Mouse (Mus musculus) MEL (cell line): ENCODE results near the gene Gm5935. TPM values are rescaled to one million over a fixed set of nuclear protein-coding genes. Genes with fewer than 3 reads are reported as not detected.
"Not testable (repeated sequence)": the region's sequence is repeated elsewhere in the genome, so short reads cannot be mapped to it uniquely, and the experiment has no call there.

ENCODE experiments used
- DNase-seq: peaks from one replicate; pipeline ENCODE4 v3.0.0; 2011; ENCODE audit warnings: low read depth, low spot score
- H3K27ac ChIP-seq: 2 replicates; pipeline ENCODE4 v1.5.1; 2012; ENCODE audit warnings: low read depth, mild to moderate bottlenecking, control low read depth, low read length, moderate library complexity; ENCODE audit not compliant: control insufficient read depth
- H3K27me3 ChIP-seq, 2 experiments: fragments of 150-350 bp in 1 of 2; sonication (generic) in 1 of 2; 2 replicates each; pipeline ENCODE4 v1.6.1; 2012; ENCODE audit warnings: low read length in 2 of 2, mild to moderate bottlenecking in 2 of 2, improper control_type of control experiment in 1 of 2, moderate library complexity in 1 of 2; ENCODE audit not compliant: insufficient read depth in 2 of 2, control insufficient read depth in 1 of 2
- H3K36me3 ChIP-seq, 2 experiments: 2 replicates each; pipeline ENCODE4 v1.6.1; 2012 to 2014; ENCODE audit warnings: low read length in 2 of 2, improper control_type of control experiment in 1 of 2, inconsistent platforms in 1 of 2, mild to moderate bottlenecking in 1 of 2; ENCODE audit not compliant: insufficient read depth in 2 of 2, control insufficient read depth in 1 of 2
- H3K4me1 ChIP-seq, 2 experiments: fragments of 150-350 bp in 1 of 2; sonication (generic) in 1 of 2; 2 replicates each; pipeline ENCODE4 v1.6.1; 2012; ENCODE audit warnings: low read length in 2 of 2, improper control_type of control experiment in 1 of 2, mild to moderate bottlenecking in 1 of 2; ENCODE audit not compliant: insufficient read depth in 2 of 2, control insufficient read depth in 1 of 2
- H3K4me3 ChIP-seq, 2 experiments: fragments of 150-350 bp in 1 of 2; sonication (generic) in 1 of 2; 2 replicates each; pipeline ENCODE4 v1.5.1; 2012; ENCODE audit warnings: low read depth in 2 of 2, low read length in 2 of 2, mild to moderate bottlenecking in 2 of 2, moderate library complexity in 2 of 2, control low read depth in 1 of 2, improper control_type of control experiment in 1 of 2; ENCODE audit not compliant: control insufficient read depth in 1 of 2, insufficient read depth in 1 of 2
- H3K79me2 ChIP-seq: 2 replicates; pipeline ENCODE4 v1.6.1; 2012; ENCODE audit warnings: mild to moderate bottlenecking, low read length, moderate library complexity; ENCODE audit not compliant: control insufficient read depth, poor library complexity, insufficient read depth
- H3K9ac ChIP-seq: 2 replicates; pipeline ENCODE4 v1.6.1; 2012; ENCODE audit warnings: low read depth, mild to moderate bottlenecking, control low read depth, low read length, moderate library complexity; ENCODE audit not compliant: control insufficient read depth, poor library complexity, severe bottlenecking
- H3K9me3 ChIP-seq: fragments of 150-350 bp; sonication (generic); replicated peaks from 2 replicates; pipeline ENCODE4 v1.6.1; 2012; ENCODE audit warnings: mild to moderate bottlenecking, low read length, improper control_type of control experiment, moderate library complexity; ENCODE audit not compliant: insufficient read depth
- polyA plus RNA-seq, 2 experiments: library from polyadenylated mRNA; stranded (reverse) in 1 of 2; unstranded in 1 of 2; fragments of >175 nt in 1 of 2; fragments of >200 nt in 1 of 2; gene quantifications; 2 replicates each; pipeline versions ENCODE4 v1.2.1 to v1.2.4; 2012; ENCODE audit warnings: low replicate concordance in 2 of 2, low read depth in 1 of 2; ENCODE audit not compliant: insufficient read length in 2 of 2, insufficient read depth in 1 of 2, missing spikeins in 1 of 2
- total RNA-seq: library from RNA; depleted of rRNA; stranded (reverse); fragments of 300-350 nt; gene quantifications from 2 replicates; pipeline ENCODE4 v1.2.3, GENCODE M21; 2012; rRNA removed

The Gm5935 gene
- total RNA-seq: not detected in 2 replicates
- not detected for polyA plus RNA-seq

DNA sequence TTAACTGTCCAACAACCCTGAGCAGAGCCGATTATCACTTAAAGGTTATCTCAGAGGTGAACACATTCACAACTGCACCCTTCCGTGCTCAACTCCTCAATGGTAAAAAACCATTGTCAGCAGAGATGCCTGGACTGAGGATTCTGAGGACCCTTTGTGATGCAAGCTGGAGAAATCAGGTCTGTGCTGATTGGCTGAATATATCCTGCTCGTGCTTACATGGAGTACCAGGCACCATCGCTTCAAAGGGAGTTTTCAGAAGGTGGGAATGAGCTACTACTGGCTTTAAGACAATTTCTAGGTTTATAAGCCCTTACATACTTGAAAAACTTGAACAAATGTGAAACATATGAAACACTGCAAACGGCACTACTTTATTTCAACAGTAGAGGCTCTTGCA is at the start of gene Gm5935:
Gene Gm5935 (minus strand): TSS at position 101 of the 400 bp plus-strand sequence.
- H3K4me3 ChIP-seq, H3K79me2 ChIP-seq, H3K9ac ChIP-seq, H3K9me3 ChIP-seq, H3K36me3 ChIP-seq, DNase-seq, H3K4me1 ChIP-seq, H3K27me3 ChIP-seq, H3K27ac ChIP-seq: not testable (repeated sequence)

Other genes with a start within 250 kb of the Gm5935 start
- gene Gm4297, start 200.3 kb downstream of the Gm5935 start, total RNA-seq: not detected in 2 replicates
- not detected for gene Gm4297, start 200.3 kb downstream of the Gm5935 start, polyA plus RNA-seq